Mouse (Mus musculus): ENCODE results near the gene Patl2.

DNA sequence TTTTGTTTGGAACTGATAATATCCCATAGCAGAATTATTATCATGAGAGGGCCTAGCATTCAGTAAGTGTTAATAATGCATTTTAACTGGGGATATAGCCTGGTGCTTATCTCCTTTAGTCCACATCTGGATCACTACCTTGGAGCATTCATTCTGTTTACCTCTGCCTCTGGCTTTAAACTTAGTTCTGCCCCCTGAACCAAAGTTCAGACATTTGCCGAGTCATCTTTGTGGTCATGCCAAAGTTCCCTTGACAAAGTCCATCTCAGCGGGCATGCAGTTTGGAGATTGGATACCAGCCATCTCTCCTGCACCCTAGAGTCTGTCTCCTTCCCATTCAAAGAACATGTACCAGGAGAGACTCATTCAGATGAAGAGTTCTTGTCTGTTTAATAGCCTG is 49.4 kb upstream of the Patl2 start:
- no peak for TF ChIP-seq EP300 (IDR thresholded peaks at IDR 0.05)
- TF ChIP-seq CTCF (IDR thresholded peaks at IDR 0.05): no peak
